Mouse (Mus musculus) brain, embryonic 14.5 days (tissue): ENCODE results near the gene Henmt1. TPM values are rescaled to one million over a fixed set of nuclear protein-coding genes. Genes with fewer than 3 reads are reported as not detected.

Experiments
- DNase-seq: peaks from one replicate; pipeline ENCODE4 v3.0.0-alpha.2; 2011; ENCODE audit warnings: low read depth
- CTCF ChIP-seq: fragments of 200-500 bp; IDR thresholded peaks from 2 replicates; pipeline ENCODE4 v1.5.1; 2012; ENCODE audit warnings: inconsistent platforms, mild to moderate bottlenecking, moderate library complexity, borderline replicate concordance; ENCODE audit not compliant: insufficient read depth, insufficient read length; ENCODE audit errors: extremely low read depth
- POLR2A ChIP-seq: fragments of 200-500 bp; IDR thresholded peaks from 2 replicates; pipeline ENCODE4 v1.6.1; 2012; ENCODE audit warnings: mild to moderate bottlenecking, inconsistent platforms, borderline replicate concordance; ENCODE audit not compliant: poor library complexity, insufficient read depth, insufficient read length, severe bottlenecking; ENCODE audit errors: extremely low read depth
- polyA plus RNA-seq: library from polyadenylated mRNA; depleted of rRNA; stranded (reverse); fragments of >200 nt; gene quantifications from 2 replicates; pipeline ENCODE4 v1.2.3, GENCODE M21; 2012

The Henmt1 gene
- polyA plus RNA-seq, 1 experiment, result 1.5 TPM

GRCm38 (mm10) chr3:108961226-108961625, 21.6 kb downstream of the Henmt1 start:
- TF ChIP-seq CTCF (no peak), POLR2A (no peak)
- peak; percentile 88 for DNase-seq

GRCm38 (mm10) chr3:108961655-108962054, 22.0 kb downstream of the Henmt1 start:
- TF ChIP-seq CTCF (no peak), POLR2A (no peak)

GRCm38 (mm10) chr3:108963278-108963677, 23.6 kb downstream of the Henmt1 start:
- DNase-seq, result no peak
- no peak for TF ChIP-seq POLR2A
- TF ChIP-seq CTCF, result no peak

More at GRCm38 (mm10) chr3:108961655-108962054, 22.0 kb downstream of the Henmt1 start:
- DNase-seq, result no peak

- TF ChIP-seq CTCF (no peak), POLR2A (no peak)
- DNase-seq, result no peak
Measured at GRCm38 (mm10) chr3:108963776-108964175, 24.1 kb downstream of the Henmt1 start.

GRCm38 (mm10) chr3:108964361-108965044, 24.8 kb downstream of the Henmt1 start:
- TF ChIP-seq POLR2A, result no peak
- TF ChIP-seq CTCF, result peak; percentile 18; the same call in 1 of the 2 replicates
- DNase-seq, result no peak

GRCm38 (mm10) chr3:108966051-108966450, 26.4 kb downstream of the Henmt1 start:
- no peak for TF ChIP-seq POLR2A
- no peak for TF ChIP-seq CTCF
- DNase-seq, result no peak

- TF ChIP-seq CTCF (no peak), POLR2A (no peak)
- no peak for DNase-seq
Measured at GRCm38 (mm10) chr3:108973980-108974660, 34.4 kb downstream of the Henmt1 start.

GRCm38 (mm10) chr3:108974920-108975485, 35.3 kb downstream of the Henmt1 start:
- no peak for DNase-seq
- TF ChIP-seq POLR2A (no peak), CTCF (no peak)

GRCm38 (mm10) chr3:108977340-108978030, 37.8 kb downstream of the Henmt1 start:
- DNase-seq, result no peak
- TF ChIP-seq CTCF (no peak), POLR2A (no peak)

- DNase-seq, result no peak
- TF ChIP-seq POLR2A (no peak), CTCF (no peak)
Measured at GRCm38 (mm10) chr3:108981946-108982345, 42.3 kb downstream of the Henmt1 start.

- TF ChIP-seq POLR2A, result no peak
- TF ChIP-seq CTCF, result no peak
- no peak for DNase-seq
Measured at GRCm38 (mm10) chr3:108983989-108984388, 44.3 kb downstream of the Henmt1 start.
